Mouse (Mus musculus): ENCODE results near the gene Tmem132c. TPM values are rescaled to one million over a fixed set of nuclear protein-coding genes. Genes with fewer than 3 reads are reported as not detected.
A peak's percentile ranks its signal among the peaks of the same experiment; 100 is the strongest.

Gene Tmem132c
- total RNA-seq, 1 experiment from 2014 or later, result 1.3 TPM

DNA sequence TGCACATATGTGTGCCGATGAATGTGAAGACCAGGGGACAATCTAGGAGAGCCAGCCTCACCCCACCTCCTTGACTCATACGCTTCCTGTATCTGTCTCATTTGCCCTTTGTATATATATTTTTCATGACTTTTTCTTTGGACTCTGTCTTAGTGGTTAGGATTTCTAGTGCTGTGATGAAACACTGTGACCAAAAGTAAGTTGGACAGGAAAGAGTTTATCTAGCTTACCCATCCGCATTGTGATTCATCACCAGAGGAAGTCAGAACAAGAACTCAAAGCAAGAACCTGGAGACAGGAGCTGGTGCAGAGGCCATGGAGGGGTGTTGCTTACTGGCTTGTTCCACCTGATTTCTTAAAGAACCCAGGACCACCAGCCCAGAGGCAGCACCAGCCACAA is 250.1 kb downstream of the Tmem132c start:
- no peak for DNase-seq

DNA sequence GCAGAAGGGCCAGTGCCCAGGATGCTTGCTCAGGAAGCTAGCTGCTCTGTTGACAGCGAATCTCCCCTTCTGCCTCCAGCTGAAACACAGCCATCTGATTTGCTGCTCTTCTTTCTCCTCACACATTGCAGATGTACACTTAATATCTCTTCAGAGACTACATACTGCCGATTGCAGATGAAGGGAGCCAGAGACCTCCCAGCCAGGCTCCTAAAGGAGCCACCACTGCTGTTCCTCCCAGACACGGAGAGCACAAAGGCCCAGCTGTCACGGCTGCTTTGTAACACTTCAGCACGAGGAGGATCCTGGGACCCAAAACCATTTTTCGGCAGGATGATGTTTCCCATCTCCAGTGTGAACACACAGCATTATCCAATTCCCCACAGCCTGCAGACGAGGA is 255.3 kb downstream of the Tmem132c start:
- DNase-seq, result no peak

DNA sequence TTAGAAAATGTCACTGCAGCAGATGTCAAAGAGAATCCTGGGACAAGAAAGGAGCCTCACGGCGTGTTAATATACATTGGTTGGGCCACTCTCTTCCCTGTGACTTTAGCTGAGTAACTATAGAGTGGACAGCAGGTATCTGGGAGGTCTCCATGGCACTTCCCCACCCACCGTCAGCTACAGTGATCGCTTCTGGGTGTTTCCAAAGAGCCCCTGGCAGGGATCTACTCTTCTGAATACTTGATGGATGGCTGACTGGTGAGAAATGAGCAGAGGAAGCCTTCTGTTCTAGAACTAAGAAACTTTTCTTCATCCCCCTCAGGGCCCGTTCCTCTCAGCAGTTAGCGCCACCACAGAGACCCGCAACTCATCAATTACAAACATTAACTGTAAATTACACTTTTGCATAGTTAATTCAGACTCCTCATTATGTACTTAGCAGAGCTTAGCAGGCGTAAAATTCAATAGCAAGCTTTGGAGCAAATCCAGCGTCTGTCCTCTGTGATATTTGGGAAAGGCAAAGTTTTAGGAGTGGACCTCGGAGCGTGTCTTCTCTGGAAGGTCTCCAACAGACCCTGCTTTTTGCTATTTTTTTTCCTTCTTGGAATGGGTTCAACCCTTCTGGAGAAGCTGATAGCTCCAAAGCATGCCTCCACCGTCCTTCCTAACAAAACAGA is 257.7 kb downstream of the Tmem132c start:
- no peak for DNase-seq

DNA sequence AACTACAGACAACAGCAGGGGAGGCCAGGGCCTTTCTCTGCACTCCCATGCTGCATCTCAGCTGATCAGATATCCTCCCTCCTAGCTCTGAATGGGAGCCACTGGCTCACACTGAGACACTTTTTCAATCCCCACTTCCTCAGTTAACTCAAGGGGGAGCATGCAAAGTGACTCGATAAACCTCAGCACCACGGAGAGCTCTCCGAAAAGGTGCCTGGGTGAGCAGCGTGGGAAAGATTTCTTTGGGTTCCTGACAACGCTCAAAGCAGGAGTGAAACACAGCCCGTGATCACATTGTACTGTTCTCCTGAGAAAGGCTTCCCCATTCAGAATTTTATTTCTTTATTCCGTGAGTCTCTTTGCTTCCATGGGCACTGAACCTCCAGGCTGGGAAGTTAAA is 261.2 kb downstream of the Tmem132c start:
- no peak for DNase-seq

DNA sequence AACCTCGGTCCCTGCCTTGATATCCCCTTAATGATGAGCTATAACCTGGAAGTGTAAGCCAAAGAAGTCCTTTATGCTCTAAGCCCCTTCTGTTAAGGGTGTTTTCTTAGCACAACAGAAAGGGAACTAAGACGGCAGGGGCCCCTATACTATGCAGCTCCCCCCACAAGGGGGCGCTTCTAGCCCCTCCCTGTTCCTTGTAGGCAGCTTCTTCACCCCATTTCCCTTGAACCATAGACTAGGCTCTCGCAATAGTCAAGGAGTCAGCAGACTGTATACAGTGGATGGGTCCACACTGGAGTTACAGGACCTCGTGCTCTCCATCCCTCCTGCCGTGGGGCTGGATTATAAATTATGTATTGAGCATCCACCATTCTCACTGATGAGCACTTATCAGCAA is 264.1 kb downstream of the Tmem132c start:
- DNase-seq, result no peak

DNA sequence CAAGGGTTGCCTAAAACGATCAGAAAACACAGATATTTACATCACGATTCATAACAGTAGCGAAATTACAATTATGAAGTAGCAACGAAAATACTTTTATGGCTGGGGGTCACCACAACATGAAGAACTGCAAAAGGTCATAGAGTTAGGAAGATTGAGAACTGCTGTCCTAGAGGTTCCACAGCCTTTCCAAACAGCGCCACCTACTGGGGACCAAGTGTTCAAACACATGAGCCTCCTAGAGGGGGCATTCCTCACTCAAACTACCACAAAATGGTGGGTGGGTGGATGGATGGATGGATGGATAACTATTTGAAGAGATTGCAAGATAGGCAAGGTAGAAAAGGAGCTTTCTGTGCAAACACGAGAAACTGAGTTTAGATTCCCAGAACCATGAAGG is 270.0 kb downstream of the Tmem132c start:
- DNase-seq, result peak; percentile 17

DNA sequence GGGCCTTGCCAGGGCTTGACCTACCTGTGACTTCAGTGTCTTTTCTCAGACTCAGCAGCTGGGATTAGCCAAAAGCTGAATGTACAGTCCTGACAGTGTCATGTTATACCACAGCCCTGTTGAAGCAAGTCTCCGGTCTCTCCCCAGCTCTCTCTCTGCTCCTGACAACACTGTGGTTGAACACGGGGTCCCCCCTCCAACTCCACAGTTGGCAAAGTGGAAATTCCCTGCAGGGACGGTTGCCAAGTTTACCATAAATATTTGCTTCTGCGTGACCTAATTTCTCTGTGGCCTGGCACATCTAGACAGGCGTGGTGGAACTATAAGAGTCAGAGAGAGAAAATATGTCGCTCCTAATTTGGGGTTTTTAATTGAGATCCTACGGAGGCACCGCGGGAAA is 274.4 kb downstream of the Tmem132c start:
- no peak for DNase-seq

DNA sequence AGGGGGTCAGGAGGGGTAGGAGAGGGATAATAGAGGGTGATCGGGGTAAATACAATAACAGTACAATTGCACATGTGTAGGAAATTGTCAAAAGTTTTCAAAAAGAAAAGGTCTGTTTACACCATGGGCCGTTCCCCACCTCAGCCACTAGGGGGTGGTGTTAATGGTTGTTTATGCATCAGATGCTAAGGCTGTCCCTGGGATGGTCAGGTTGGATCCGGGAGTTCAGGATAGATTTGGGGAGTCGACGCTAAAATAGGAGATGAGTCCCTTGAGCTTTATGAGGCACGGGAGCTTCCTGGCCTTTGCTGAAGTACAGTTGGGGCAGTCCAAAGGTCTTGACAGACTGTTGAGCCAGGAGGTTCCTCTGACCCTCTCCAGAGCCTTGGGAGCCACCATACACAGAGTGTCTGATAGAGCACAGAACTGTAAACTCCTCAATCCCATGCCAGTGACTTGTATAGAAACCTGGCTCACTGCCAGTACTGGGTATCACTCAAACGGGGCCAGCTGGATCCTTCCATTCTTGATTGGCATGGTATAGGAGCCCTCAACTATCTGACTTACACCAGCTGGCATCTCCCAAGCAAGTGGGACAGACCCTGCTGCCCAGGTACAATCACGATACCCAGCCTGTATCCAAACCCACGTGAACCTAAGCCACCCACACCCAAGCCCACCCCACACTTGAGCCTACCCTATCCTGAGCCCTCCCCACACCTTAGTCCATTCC is 281.3 kb downstream of the Tmem132c start:
- DNase-seq, result peak; percentile 13

DNA sequence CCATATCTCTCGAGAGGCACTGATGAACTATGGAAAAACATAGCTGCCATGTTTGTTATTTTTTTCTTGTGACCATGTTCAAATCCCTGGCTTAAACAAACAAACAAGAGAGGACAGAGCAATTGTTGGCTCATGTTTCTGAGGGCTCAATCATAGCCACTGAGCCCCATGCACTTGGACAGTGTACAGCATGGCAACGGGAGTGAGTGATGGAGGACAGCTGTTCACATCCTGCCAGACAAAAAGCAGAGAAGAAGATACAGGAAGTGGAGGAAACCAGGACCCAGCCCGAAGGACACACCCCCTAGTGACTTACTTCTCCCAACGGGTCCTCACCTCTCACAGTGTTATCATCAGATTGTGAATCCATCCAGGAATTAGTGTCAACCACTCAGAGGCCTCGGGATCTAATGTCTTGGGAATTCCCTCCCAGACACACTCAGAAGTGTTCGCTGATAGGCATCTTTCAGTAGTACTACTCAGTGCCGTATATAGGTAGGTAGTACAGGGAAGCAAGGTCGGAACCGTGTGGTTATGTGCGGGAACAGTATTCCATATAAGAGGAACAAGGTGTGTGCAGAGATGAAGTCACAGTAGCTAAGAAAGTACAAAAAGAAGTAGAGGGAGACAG is 285.9 kb downstream of the Tmem132c start:
- no peak for DNase-seq

DNA sequence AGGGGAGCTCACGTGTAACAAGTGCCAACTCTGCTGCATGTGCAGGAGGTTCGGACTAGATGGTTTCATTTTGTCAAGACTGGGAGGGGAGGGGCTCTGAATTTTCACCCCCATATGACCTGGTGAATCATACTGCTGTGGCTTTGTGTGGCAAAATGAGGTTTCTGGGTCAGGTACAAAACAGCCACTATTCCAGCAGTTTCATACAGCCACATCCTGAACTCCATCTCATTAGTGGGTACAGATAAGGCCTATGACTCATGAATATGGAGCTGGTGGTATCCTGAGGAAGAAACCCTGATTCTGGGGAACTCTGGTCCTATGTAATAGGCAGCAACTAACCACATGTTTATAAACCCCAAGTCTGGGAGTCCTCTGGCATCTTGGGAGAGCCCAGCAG is 295.9 kb downstream of the Tmem132c start:
- no peak for DNase-seq

DNA sequence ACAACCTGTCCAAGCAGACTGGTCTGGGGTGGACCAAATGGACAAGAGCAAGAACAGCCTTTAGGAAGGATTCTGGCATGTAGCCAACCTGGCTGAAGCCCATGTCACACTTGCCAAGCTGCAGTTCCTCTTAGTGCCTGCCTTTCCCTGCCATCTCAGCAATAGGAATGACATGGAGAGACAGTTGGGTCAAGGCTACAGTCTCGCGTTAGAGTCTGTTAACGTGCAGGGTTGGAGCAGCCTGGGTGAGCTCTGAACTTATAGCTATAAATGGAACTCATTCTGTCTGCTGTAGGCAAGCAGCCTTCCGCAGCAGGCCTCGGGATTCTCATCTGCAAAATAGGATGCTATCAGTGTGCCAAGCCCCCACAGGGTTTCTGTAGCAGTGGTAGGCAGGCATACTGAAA is 305.0 kb downstream of the Tmem132c start:
- no peak for DNase-seq

DNA sequence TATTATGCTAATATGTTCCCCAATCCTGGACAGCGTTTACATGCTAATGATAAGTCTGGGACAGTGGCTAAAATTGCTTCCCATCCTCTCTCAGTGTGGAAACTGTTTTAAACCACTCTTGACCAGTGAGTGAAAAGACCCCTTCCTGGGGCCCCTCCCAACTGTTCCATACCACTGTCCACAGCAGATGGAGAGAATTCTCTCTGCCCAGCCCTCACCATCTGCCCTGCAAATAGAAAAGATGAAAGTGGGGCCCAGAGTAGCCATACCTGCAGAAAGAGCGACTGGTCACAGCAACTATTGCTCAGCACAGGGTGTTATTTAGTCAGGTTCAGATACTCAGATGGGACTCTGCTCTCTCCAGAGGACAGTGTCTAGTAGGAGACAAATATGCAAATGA is 306.5 kb downstream of the Tmem132c start:
- no peak for DNase-seq

DNA sequence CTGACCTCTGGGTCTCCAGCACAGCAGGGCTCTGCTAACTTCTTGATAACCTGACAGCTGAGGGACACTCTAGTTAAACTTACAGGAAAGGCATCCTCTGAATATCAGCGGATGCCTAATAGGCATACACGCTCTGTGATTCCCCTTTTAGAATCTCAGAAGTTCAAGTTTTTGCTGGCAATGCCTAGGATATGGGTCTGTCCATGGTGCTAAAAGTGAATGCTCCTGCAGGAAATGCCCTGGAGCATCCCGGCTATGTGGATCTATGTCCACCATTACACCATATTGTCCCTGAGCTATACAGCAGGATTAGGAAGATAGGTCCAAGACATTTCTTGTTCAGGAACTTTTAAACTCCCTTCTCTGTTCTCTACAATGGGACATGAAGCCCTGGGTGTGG is 319.5 kb downstream of the Tmem132c start:
- no peak for DNase-seq

DNA sequence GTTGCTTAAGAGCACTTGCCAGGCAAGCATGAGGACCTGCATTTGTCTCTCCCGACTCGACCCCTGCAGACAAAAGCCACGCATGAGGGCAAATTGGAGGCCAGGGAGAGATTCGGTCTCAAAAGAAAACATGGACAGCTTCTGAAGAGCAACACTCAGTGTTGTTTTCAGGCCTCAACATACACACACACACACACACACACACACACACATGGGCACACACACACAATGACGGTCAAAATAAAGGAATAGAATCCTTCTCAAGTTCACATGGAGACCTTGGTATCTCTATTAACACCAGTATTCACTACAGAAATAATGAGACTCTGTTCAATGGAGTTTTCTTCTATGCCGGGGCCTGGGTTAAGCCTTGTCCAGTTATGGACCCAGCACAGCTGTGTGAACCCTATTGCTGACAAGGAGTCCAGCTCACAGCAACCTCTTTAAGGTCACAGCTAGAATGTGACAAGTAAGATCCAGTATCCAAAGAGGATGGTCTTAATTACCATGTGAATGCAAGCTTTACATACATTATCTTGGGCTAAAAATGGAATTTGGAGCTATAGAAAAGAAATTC is 325.6 kb downstream of the Tmem132c start:
- DNase-seq, result no peak

DNA sequence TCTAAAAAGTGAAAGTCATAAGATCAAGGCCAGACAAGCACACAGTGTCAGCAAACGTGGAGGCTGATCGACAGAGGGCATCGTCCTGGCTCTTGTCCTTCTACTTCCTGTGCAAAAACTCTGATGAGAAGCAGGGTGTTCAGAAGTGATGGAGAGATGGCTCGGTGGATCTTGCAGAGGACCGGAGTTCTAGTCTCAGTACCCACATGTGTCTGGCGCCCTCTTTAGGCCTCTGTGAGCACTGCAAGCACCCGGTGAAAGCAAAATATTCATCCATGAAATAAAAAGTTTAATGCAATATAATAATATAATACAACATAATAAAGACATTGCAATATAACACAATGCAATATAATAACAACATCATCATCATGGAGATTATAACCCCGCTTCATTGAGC is 335.8 kb downstream of the Tmem132c start:
- no peak for DNase-seq

DNA sequence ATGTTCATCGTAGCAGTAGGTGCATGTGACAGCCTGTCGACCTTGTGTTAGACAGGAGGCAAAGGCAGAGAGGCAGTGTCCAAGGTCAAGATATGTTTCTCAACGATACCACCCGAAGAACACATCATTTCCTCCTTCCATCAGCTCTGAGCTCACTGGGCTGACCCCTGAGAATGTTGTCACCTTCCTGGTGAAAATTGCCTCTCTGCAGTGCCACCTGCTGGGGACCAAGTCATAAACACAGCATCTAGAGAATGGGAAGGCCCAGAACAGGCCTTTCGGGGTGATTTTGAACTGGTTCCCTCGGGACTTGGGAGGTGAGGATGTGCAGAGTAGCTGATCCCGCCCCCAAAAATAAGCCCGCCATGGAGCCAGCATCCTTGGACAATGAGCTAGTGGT is 342.1 kb downstream of the Tmem132c start:
- DNase-seq, result no peak

DNA sequence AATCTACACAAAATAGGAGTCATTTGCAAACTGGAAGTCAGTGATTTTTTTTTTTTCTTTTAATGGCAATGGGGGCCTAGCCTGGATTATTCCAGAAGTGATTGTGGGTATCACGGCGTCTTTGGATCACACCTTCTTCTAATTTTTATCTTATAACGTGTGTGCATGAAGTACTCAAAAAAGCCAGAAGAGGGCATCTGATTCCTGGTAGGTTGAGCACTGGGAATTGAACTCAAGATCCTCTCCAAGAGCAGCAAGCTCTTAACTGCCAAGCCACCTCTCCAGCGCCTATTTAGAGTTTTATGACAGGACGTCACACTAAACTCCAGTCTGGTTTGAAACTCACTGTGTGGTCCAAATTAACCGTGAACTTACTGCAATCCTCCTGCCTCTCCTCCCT is 346.2 kb downstream of the Tmem132c start:
- no peak for DNase-seq

DNA sequence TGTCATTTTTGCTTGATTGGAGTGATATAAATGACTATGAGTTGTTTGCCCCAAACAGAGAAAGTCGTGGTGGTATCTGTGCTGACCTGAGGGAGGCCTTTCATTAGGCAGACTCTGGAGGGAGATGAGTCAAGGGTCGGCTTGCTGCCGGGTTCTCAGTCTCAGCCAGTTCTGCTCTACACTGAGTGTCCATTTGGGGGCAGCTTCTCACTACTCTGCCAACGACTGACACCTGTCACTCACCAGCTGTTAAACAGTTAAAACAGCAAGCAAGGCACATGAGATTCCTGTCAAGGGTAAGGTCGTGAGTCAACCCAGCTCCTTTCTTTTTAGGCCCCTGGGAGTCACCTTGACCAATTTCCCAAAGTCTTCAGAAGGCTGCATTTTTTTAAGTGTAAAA is 350.8 kb downstream of the Tmem132c start:
- no peak for DNase-seq

DNA sequence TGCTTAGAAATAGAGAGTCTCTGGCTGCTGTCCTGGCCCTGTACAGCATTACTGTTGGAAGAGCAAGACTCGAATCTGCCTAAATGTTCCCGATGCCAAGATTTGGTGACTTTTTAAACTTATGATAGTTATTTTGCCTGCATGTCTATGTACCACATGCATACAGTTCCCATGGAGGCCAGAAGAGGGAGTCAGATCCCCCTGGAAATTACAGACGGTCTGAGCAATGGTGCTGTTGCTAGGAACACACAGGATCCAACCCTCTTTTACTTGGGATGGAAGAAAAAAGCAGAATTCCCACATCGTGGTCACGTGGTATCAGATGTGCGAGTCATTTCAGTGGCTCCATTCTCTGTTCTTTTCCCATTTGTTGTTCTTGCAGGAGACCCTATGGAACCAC is 351.2 kb downstream of the Tmem132c start:
- no peak for DNase-seq

DNA sequence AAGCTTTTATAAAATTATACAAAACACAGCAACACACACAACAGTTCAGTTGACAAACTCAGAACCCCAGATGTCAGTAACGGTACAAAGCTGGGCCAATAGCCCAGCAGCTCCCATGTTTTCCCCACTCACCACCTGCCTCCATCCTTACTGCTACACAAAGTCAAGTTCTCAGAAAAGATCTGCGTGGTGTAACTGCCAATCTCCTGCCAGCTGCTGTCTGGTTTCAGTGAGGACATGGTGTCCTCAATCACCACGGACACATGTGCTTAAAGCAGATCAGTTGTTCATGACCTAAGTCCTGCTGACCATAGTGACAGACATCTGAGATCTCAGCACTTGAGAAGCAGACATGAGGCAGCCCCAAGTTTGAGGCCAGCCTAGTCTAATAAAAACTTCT is 354.1 kb downstream of the Tmem132c start:
- DNase-seq, result no peak

DNA sequence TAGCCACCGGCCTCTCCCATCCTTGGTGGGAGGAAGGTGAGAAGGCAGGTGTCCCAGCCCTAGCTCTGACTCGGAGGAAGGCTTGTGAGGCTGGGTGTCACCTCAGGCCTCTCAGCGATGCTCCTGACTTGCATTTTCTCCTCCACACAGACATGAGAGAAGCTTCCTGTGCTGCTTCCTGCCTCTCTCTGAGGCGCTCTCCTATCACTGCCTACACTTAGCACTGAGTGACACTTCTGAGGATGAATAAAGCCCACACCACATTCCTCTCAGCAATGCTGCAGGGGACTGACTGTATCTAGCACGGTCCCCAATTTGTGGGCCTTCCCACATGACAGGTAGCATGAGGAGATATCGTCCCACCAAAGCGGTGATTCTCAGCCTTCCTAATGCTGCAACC is 355.3 kb downstream of the Tmem132c start:
- DNase-seq, result no peak

DNA sequence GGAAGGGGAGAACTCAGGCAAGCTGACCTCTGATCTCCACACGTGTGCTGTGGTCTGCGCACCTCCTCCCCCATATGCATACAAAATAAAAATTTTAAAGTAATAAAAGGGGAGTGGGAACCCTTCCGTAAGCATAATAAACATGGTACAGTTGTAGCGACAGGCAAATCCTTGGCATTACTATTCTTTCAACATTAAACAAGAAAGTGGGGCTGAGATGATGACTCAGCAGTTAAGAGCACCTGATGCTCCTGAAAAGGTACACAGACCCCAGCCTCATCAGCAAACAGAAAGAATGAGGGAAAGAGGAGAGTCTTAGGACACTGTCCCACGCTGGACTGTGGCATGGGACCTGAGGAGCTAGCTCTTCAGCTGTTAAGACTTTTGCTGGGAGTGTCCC is 361.4 kb downstream of the Tmem132c start:
- DNase-seq, result no peak

DNA sequence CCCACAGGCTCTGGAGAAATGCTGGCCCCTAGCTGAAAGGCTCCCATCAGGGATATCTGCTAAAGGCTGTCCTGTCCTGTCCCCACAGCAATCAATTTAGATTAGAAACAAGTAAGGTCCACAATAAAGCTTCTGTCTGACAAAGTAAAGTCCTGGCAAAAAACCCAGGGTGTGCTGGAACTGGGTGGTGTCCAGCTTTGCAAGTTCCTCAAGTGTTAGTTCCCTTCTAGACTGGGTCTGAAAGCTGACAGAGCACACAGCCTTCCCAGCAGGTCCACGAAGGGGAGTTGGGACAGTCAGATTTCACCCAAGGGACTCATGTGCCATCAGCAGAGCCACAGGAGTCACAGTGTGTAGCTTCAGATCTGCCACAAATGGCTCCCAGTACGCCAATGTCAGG is 365.9 kb downstream of the Tmem132c start:
- no peak for DNase-seq

Data from adrenal gland, postnatal 25 days (tissue).